8 mouse cellular contexts compared by ENCODE assay signal in the genomic region with DNA sequence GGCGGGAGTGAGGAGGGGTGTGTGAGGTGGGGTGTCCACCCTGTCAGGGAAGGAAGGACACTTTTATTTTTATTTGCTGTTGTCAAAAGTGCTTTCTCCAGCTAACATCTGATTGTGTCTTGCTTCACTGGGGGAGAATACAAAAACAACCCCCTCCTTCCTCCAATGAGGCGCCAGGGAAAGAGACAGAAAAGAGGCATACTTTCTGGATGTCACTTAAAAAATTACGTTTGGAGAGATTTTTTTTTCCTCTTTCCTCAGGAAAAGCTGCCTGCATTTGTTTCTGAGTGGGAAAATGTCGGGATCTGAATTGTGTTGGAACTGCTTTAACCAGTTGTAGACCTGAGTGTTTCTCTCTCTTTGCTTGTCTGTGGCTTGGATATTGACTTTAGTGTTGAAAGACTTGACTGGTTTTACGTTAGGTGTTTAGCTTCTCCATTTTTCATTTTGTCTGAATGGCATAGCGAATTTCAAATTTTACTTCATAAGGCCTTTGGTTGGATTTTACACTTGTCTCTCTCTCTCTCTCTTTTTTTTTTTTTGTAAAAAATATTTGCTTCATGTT. TPM values are rescaled to one million over a fixed set of nuclear protein-coding genes. Genes with fewer than 3 reads are reported as not detected.
DNase-seq lines count a peak whose midpoint lies in the region; ATAC-seq and TF ChIP-seq lines count a peak whose summit lies in the region.

No protein-coding gene starts in this region.

- H3K4me2 ChIP-seq in forebrain, embryonic 13.5 days, result peak overlapping the region; percentile 71
- H3K4me2 ChIP-seq in limb, embryonic 15.5 days, result peak overlapping the region; percentile 57
- peak overlapping the region; percentile 65 for H3K4me2 ChIP-seq in neural tube, embryonic 13.5 days

- no peak for TF ChIP-seq POLR2A in kidney, adult 2 months (IDR thresholded peaks at IDR 0.05; ENCODE audit: low read depth, low read length)

- no peak for ATAC-seq in forebrain, embryonic 13.5 days
- ATAC-seq in limb, embryonic 15.5 days (ENCODE audit: insufficient number of reproducible peaks, low FRiP score, low TSS enrichment, low read depth), result no peak
- no peak for ATAC-seq in neural tube, embryonic 13.5 days (ENCODE audit: low read depth)

- TF ChIP-seq CTCF in kidney, adult 2 months (conservative IDR thresholded peaks at IDR 0.05; ENCODE audit: insufficient read depth, insufficient read length, low read depth, low read length), result no peak

- H3K27ac ChIP-seq in kidney, adult 2 months (ENCODE audit: insufficient read depth, low read depth, low read length), result peak overlapping the region; percentile 20; the same call in 1 of the 2 replicates
- peak overlapping the region; percentile 95 for H3K27ac ChIP-seq in forebrain, embryonic 13.5 days
- peak overlapping the region; percentile 98 for H3K27ac ChIP-seq in limb, embryonic 15.5 days
- H3K27ac ChIP-seq in neural tube, embryonic 13.5 days (replicated peaks), result peak overlapping the region; percentile 98

- H3K4me3 ChIP-seq in kidney, adult 2 months (ENCODE audit: insufficient read depth, low read depth, low read length), result peak overlapping the region; percentile 67
- peak overlapping the region; percentile 81 for H3K4me3 ChIP-seq in forebrain, embryonic 13.5 days
- H3K4me3 ChIP-seq in limb, embryonic 15.5 days, result peak overlapping the region; percentile 90
- peak overlapping the region; percentile 92 for H3K4me3 ChIP-seq in neural tube, embryonic 13.5 days

- H3K36me3 ChIP-seq in kidney, adult 2 months (ENCODE audit: control insufficient read depth, insufficient read depth, low read length), result no peaks in the 10 kb centered on the region
- no peaks in the 10 kb centered on the region for H3K36me3 ChIP-seq in forebrain, embryonic 13.5 days (ENCODE audit: poor library complexity, severe bottlenecking)
- no peaks in the 10 kb centered on the region for H3K36me3 ChIP-seq in limb, embryonic 15.5 days
- no peaks in the 10 kb centered on the region for H3K36me3 ChIP-seq in neural tube, embryonic 13.5 days

- H3K9me3 ChIP-seq in forebrain, embryonic 13.5 days (replicated peaks), result no peaks in the 10 kb centered on the region
- no peaks in the 10 kb centered on the region for H3K9me3 ChIP-seq in limb, embryonic 15.5 days
- no peaks in the 10 kb centered on the region for H3K9me3 ChIP-seq in neural tube, embryonic 13.5 days

- H3K27me3 ChIP-seq in kidney, adult 2 months (replicated peaks; ENCODE audit: control insufficient read depth, insufficient read depth, low read length), result no peaks in the 10 kb centered on the region
- no peaks in the 10 kb centered on the region for H3K27me3 ChIP-seq in forebrain, embryonic 13.5 days
- no peaks in the 10 kb centered on the region for H3K27me3 ChIP-seq in limb, embryonic 15.5 days
- no peaks in the 10 kb centered on the region for H3K27me3 ChIP-seq in neural tube, embryonic 13.5 days

- WGBS in kidney, adult 2 months, result 4% methylated on average over 6 of the region's 6 CpGs
- WGBS in forebrain, embryonic 13.5 days, result 8% methylated on average over 6 of the region's 6 CpGs
- 8% methylated on average over 5 of the region's 6 CpGs for WGBS in limb, embryonic 15.5 days
- 10% methylated on average over 6 of the region's 6 CpGs for WGBS in neural tube, embryonic 13.5 days

- H3K9ac ChIP-seq in forebrain, embryonic 13.5 days, result peak overlapping the region; percentile 87
- peak overlapping the region; percentile 76 for H3K9ac ChIP-seq in limb, embryonic 15.5 days
- H3K9ac ChIP-seq in neural tube, embryonic 13.5 days, result peak overlapping the region; percentile 93

- no peak for DNase-seq in kidney, adult 2 months
- no peak for DNase-seq in kidney, adult 11 months
- peak; percentile 35 for DNase-seq in MEL-GATA-1-ER (ENCODE audit: extremely low read depth, low read depth)
- no peak for DNase-seq in adrenal gland, postnatal 4 days (ENCODE audit: low spot score in 2 of 2)
- no peak for DNase-seq in layer of hippocampus, postnatal 10 days (ENCODE audit: low spot score in 2 of 2)

- H3K4me1 ChIP-seq in kidney, adult 2 months (ENCODE audit: control insufficient read depth, insufficient read depth, low read length), result peaks cover 2% of the 10 kb centered on the region; the same call in 1 of the 2 replicates
- H3K4me1 ChIP-seq in forebrain, embryonic 13.5 days, result peaks cover 18% of the 10 kb centered on the region
- peaks cover 7% of the 10 kb centered on the region for H3K4me1 ChIP-seq in limb, embryonic 15.5 days
- H3K4me1 ChIP-seq in neural tube, embryonic 13.5 days (replicated peaks), result peaks cover 25% of the 10 kb centered on the region

RNA-seq across cellular contexts. Expression of a gene that starts 0.3 kb away (rescaled TPM):
- 7.5 and 9.4 TPM in 2 replicates for polyA plus RNA-seq in kidney, adult 2 months (2012; rRNA removed)
- 112 and 116 TPM in 2 replicates for polyA plus RNA-seq in forebrain, embryonic 13.5 days (2015; fragmentation: Nextera tagmentation; extraction: Ambion mirVana)
- 88.0 and 92.1 TPM in 2 replicates for polyA plus RNA-seq in limb, embryonic 15.5 days (2015; fragmentation: Nextera tagmentation; extraction: Ambion mirVana)
- polyA plus RNA-seq in neural tube, embryonic 13.5 days (2015; fragmentation: Nextera tagmentation; extraction: Ambion mirVana), result 108 and 110 TPM in 2 replicates
- total RNA-seq in adrenal gland, postnatal 4 days (2021), result 10 to 100 TPM; 59.4 to 62.8 TPM
- 10 to 100 TPM; 62.0 to 79.2 TPM for total RNA-seq in layer of hippocampus, postnatal 10 days (2021)

RNA-seq across cellular contexts. Expression of a gene that starts 1.1 kb away (rescaled TPM):
- 8.3 and 8.6 TPM in 2 replicates for polyA plus RNA-seq in kidney, adult 2 months (2012; rRNA removed)
- 33.0 and 37.8 TPM in 2 replicates for polyA plus RNA-seq in forebrain, embryonic 13.5 days (2015; fragmentation: Nextera tagmentation; extraction: Ambion mirVana)
- 28.2 and 28.8 TPM in 2 replicates for polyA plus RNA-seq in limb, embryonic 15.5 days (2015; fragmentation: Nextera tagmentation; extraction: Ambion mirVana)
- 41.2 and 50.7 TPM in 2 replicates for polyA plus RNA-seq in neural tube, embryonic 13.5 days (2015; fragmentation: Nextera tagmentation; extraction: Ambion mirVana)
- total RNA-seq in adrenal gland, postnatal 4 days (2021), result 10 to 100 TPM; 59.8 to 60.9 TPM
- total RNA-seq in layer of hippocampus, postnatal 10 days (2021), result 100 to 1,000 TPM in 1 of 2 experiments, 10 to 100 TPM in 1; 96.6 to 100 TPM

Comparison
In these comparisons a context has a peak if more than half of its experiments do, and no peak if none do; other contexts are left out.
1. H3K27ac ChIP-seq: peak in every context shown above with its lines; median percentile 98 in limb, embryonic 15.5 days; 98 in neural tube, embryonic 13.5 days; 95 in forebrain, embryonic 13.5 days; 20 in kidney, adult 2 months.